ENCODE assay signal across 32 mouse cellular contexts in the genomic region with DNA sequence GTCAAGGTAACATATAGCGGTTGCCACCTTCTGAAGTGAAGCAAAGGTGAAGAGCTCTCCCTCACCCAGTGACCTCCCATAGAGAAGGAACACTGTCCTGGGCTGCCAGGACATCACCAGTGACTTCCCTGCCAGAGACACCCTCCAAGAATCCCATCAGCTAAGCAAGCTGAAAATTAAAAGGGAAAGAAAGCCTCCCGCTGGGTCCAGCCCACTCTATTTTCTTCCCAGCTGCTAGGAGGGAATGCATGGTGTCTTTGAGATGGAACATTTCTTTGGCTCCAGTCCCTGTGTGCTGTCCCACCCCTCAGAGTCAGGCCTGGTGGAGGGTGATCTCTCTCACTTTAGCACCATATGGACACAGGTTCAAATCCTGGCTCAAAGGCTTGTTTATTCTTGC. TPM values are rescaled to one million over a fixed set of nuclear protein-coding genes. Genes with fewer than 3 reads are reported as not detected.
DNase-seq lines count a peak whose midpoint lies in the region; ATAC-seq lines count a peak whose summit lies in the region.
"Had no signal": no experiment of that assay in that cellular context is flagged by ENCODE, and none has a peak within 500 bp of the region (broad histone marks: within the 10 kb centered on the region; RNA-seq: fewer than 3 reads in every experiment).

No protein-coding gene starts in this region.

- no peak for ATAC-seq in hindbrain, embryonic 13.5 days (ENCODE audit: low FRiP score)
- ATAC-seq: activated CD4-positive, CD25-positive, alpha-beta regulatory T cell, adult 4 months; forebrain, embryonic 15.5 days had no signal

- DNase-seq in cerebellum, postnatal 10 days = peak; percentile 68 to 77
- no peak for DNase-seq in cerebellum, postnatal 36 days
- no peak for DNase-seq in hindbrain, embryonic 10.5 days (ENCODE audit: low spot score)
- DNase-seq in left cerebral cortex, postnatal 4 days = peak; percentile 78
- no peak for DNase-seq in left cerebral cortex, postnatal 10 days (ENCODE audit: extremely low spot score in 1 of 2, low spot score in 2 of 2)
- no peak for DNase-seq in embryonic facial prominence, embryonic 10.5 days (ENCODE audit: low spot score)
- DNase-seq in adrenal gland, adult 8-10 months = no peak
- DNase-seq: adrenal gland, adult 2 months; cerebellum, adult 8-10 months; heart, postnatal 36 days; kidney, adult 18-20 months; kidney, postnatal 25 days; liver, embryonic 13.5 days; lung, adult 18-20 months; lung, postnatal 14 days; right cerebral cortex, postnatal 25 days; thymus, postnatal 14 days had no signal

- peaks cover 25% of the 10 kb centered on the region for H3K27me3 ChIP-seq in hindbrain, embryonic 10.5 days (ENCODE audit: insufficient read depth, poor library complexity, severe bottlenecking)
- no peaks in the 10 kb centered on the region; the same call in 1 of the 2 replicates for H3K27me3 ChIP-seq in hindbrain, embryonic 13.5 days
- peaks cover 29% of the 10 kb centered on the region for H3K27me3 ChIP-seq in embryonic facial prominence, embryonic 10.5 days (replicated peaks; ENCODE audit: low read depth, poor library complexity, severe bottlenecking)
- H3K27me3 ChIP-seq: CH12.LX; forebrain, embryonic 15.5 days; neural tube, embryonic 13.5 days; stomach, embryonic 15.5 days had no signal

- 69% methylated on average over 2 of the region's 2 CpGs for WGBS in hindbrain, embryonic 10.5 days
- 59% methylated on average over 2 of the region's 2 CpGs for WGBS in hindbrain, embryonic 13.5 days
- 76% methylated on average over 2 of the region's 2 CpGs for WGBS in embryonic facial prominence, embryonic 10.5 days

- peaks cover 70% of the 10 kb centered on the region for H3K4me1 ChIP-seq in hindbrain, embryonic 10.5 days (replicated peaks)
- H3K4me1 ChIP-seq in hindbrain, embryonic 13.5 days (replicated peaks) = peaks cover 53% of the 10 kb centered on the region
- peaks cover 54% of the 10 kb centered on the region for H3K4me1 ChIP-seq in embryonic facial prominence, embryonic 10.5 days
- H3K4me1 ChIP-seq: liver, embryonic 13.5 days had no signal

- H3K9ac ChIP-seq in hindbrain, embryonic 13.5 days = no peak overlapping the region
- H3K9ac ChIP-seq: forebrain, embryonic 15.5 days; hindbrain, embryonic 14.5 days; kidney, embryonic 15.5 days; limb, embryonic 15.5 days; liver, embryonic 13.5 days; midbrain, embryonic 12.5 days; neural tube, embryonic 13.5 days; stomach, embryonic 15.5 days had no signal

- no peak overlapping the region for H3K4me3 ChIP-seq in hindbrain, embryonic 10.5 days
- no peak overlapping the region for H3K4me3 ChIP-seq in hindbrain, embryonic 13.5 days
- H3K4me3 ChIP-seq in embryonic facial prominence, embryonic 10.5 days = no peak overlapping the region
- H3K4me3 ChIP-seq: erythroblast, embryonic 14.5 days; forebrain, embryonic 15.5 days; kidney, embryonic 15.5 days; limb, embryonic 15.5 days; liver, embryonic 13.5 days; midbrain, embryonic 12.5 days; neural tube, embryonic 13.5 days; stomach, embryonic 15.5 days had no signal

- peak overlapping the region; percentile 71 for H3K27ac ChIP-seq in hindbrain, embryonic 10.5 days
- no peak overlapping the region for H3K27ac ChIP-seq in hindbrain, embryonic 13.5 days
- peak overlapping the region; percentile 52; the same call in 1 of the 2 replicates for H3K27ac ChIP-seq in embryonic facial prominence, embryonic 10.5 days (replicated peaks)
- H3K27ac ChIP-seq: forebrain, embryonic 15.5 days; hindbrain, embryonic 14.5 days; kidney, embryonic 15.5 days; limb, embryonic 15.5 days; liver, embryonic 13.5 days; midbrain, embryonic 12.5 days; neural tube, embryonic 13.5 days; stomach, embryonic 15.5 days had no signal

- H3K36me3 ChIP-seq in hindbrain, embryonic 10.5 days = no peaks in the 10 kb centered on the region
- no peaks in the 10 kb centered on the region for H3K36me3 ChIP-seq in hindbrain, embryonic 13.5 days
- H3K36me3 ChIP-seq in embryonic facial prominence, embryonic 10.5 days (replicated peaks) = no peaks in the 10 kb centered on the region
- H3K36me3 ChIP-seq: forebrain, embryonic 15.5 days; kidney, embryonic 15.5 days; limb, embryonic 15.5 days; liver, embryonic 13.5 days; midbrain, embryonic 12.5 days; neural tube, embryonic 13.5 days; stomach, embryonic 15.5 days had no signal

- intact Hi-C loops in left cerebral cortex, postnatal 4 days (cut with DNase I) = no loop called here
- intact Hi-C loops in left cerebral cortex, postnatal 10 days (cut with DNase I) = no loop called here

- no peak overlapping the region for H3K4me2 ChIP-seq in hindbrain, embryonic 13.5 days
- H3K4me2 ChIP-seq: forebrain, embryonic 15.5 days; heart, embryonic 11.5 days; hindbrain, embryonic 14.5 days; kidney, embryonic 15.5 days; limb, embryonic 15.5 days; liver, embryonic 13.5 days; midbrain, embryonic 12.5 days; neural tube, embryonic 13.5 days; stomach, embryonic 15.5 days had no signal

- peaks cover 7% of the 10 kb centered on the region; the same call in 1 of the 2 replicates for H3K9me3 ChIP-seq in hindbrain, embryonic 10.5 days
- no peaks in the 10 kb centered on the region for H3K9me3 ChIP-seq in hindbrain, embryonic 13.5 days
- H3K9me3 ChIP-seq in embryonic facial prominence, embryonic 10.5 days = peaks cover 4% of the 10 kb centered on the region; the same call in 1 of the 2 replicates
- H3K9me3 ChIP-seq: forebrain, embryonic 15.5 days; kidney, embryonic 15.5 days; limb, embryonic 15.5 days; liver, embryonic 13.5 days; neural tube, embryonic 13.5 days; stomach, embryonic 15.5 days had no signal

RNA-seq across cellular contexts. Expression of a gene that starts 58.2 kb away (rescaled TPM):
- 1.4 and 6.0 TPM in 2 replicates for polyA plus RNA-seq in hindbrain, embryonic 10.5 days (2016; fragmentation: Nextera tagmentation; extraction: Ambion mirVana)
- 28.4 and 32.5 TPM in 2 replicates for polyA plus RNA-seq in hindbrain, embryonic 13.5 days (2015; fragmentation: Nextera tagmentation; extraction: Ambion mirVana)
- total RNA-seq in left cerebral cortex, postnatal 4 days (2021) = 100 to 1,000 TPM; 130 to 156 TPM
- total RNA-seq in left cerebral cortex, postnatal 10 days (2021) = 100 to 1,000 TPM; 158 to 163 TPM
- 0.63 and 0.75 TPM in 2 replicates for polyA plus RNA-seq in embryonic facial prominence, embryonic 10.5 days (2016; fragmentation: Nextera tagmentation; extraction: Ambion mirVana)
- 10 to 100 TPM in 1 of 4 experiments, 1 to 10 TPM in 3; 5.5 to 10.8 (median 7.5) TPM for total RNA-seq in adrenal gland, adult 8-10 months (2022)
- total RNA-seq: CH12.LX; granulocyte monocyte progenitor cell, adult 5-6 weeks; megakaryocyte, adult 5-6 weeks had no signal
- polyA plus RNA-seq: activated CD4-positive, CD25-positive, alpha-beta regulatory T cell, adult 4 months; C2C12; erythroblast, embryonic 14.5 days had no signal

Comparison
In these comparisons a context has a peak if more than half of its experiments do, and no peak if none do; other contexts are left out.
1. DNase-seq: peak in cerebellum, postnatal 10 days (2 of 2) and left cerebral cortex, postnatal 4 days (single experiment); none in cerebellum, postnatal 36 days (0 of 2), hindbrain, embryonic 10.5 days (single experiment), left cerebral cortex, postnatal 10 days (0 of 2), embryonic facial prominence, embryonic 10.5 days (single experiment) and adrenal gland, adult 8-10 months (single experiment).
2. RNA of a gene that starts 58.2 kb away (total RNA-seq): 158 to 163 TPM in left cerebral cortex, postnatal 10 days and 130 to 156 TPM in left cerebral cortex, postnatal 4 days; 5.5 to 10.8 TPM in adrenal gland, adult 8-10 months; every median in the first group is over 10 times any median in the second.